Mouse (Mus musculus): ENCODE data around the gene Adgre5.

The Adgre5 gene

GRCm38 (mm10) chr8:83754149-83754548 lies 13.0 kb upstream of the Adgre5 start:
- in situ Hi-C loops (cut with MboI), result no loop called here

- in situ Hi-C loops (cut with MboI), result loop anchor here (10.0 kb wide), 1 partner anchor 1236 kb away; no protein-coding TSS in a partner anchor
Observed at GRCm38 (mm10) chr8:83749265-83749664, 8.1 kb upstream of the Adgre5 start.

GRCm38 (mm10) chr8:83748708-83749107 lies 7.6 kb upstream of the Adgre5 start:
- in situ Hi-C loops (cut with MboI), result loop anchor here (10.0 kb wide), 1 partner anchor 1236 kb away; no protein-coding TSS in a partner anchor

- in situ Hi-C loops (cut with MboI), result loop anchor here (10.0 kb wide), 1 partner anchor 1237 kb away; no protein-coding TSS in a partner anchor
Observed at GRCm38 (mm10) chr8:83747661-83748346, 6.7 kb upstream of the Adgre5 start.

GRCm38 (mm10) chr8:83744070-83744469 lies 2.9 kb upstream of the Adgre5 start:
- in situ Hi-C loops (cut with MboI), result loop anchor here (10.0 kb wide), 1 partner anchor 1241 kb away; no protein-coding TSS in a partner anchor

- in situ Hi-C loops (cut with MboI), result loop anchor here (10.0 kb wide), 1 partner anchor 1242 kb away; no protein-coding TSS in a partner anchor
Observed at GRCm38 (mm10) chr8:83742968-83743367, 1.8 kb upstream of the Adgre5 start.

GRCm38 (mm10) chr8:83741849-83742655 lies 926 bp upstream of the Adgre5 start:
- in situ Hi-C loops (cut with MboI), result loop anchor here (10.0 kb wide), 1 partner anchor 1243 kb away; no protein-coding TSS in a partner anchor

GRCm38 (mm10) chr8:83740586-83740975 lies 545 bp downstream of the Adgre5 start:
- in situ Hi-C loops (cut with MboI), result loop anchor here (10.0 kb wide), 1 partner anchor 1244 kb away; no protein-coding TSS in a partner anchor

- in situ Hi-C loops (cut with MboI), result loop anchor here (10.0 kb wide), 1 partner anchor 1245 kb away; no protein-coding TSS in a partner anchor
Observed at GRCm38 (mm10) chr8:83739711-83740468, 1.2 kb downstream of the Adgre5 start.

- in situ Hi-C loops (cut with MboI), result no loop called here
Observed at GRCm38 (mm10) chr8:83738949-83739710, 2.0 kb downstream of the Adgre5 start.

- in situ Hi-C loops (cut with MboI), result no loop called here
Observed at GRCm38 (mm10) chr8:83737852-83738562, 3.1 kb downstream of the Adgre5 start.

GRCm38 (mm10) chr8:83737346-83737745 lies 3.8 kb downstream of the Adgre5 start:
- in situ Hi-C loops (cut with MboI), result no loop called here

GRCm38 (mm10) chr8:83736681-83737080 lies 4.4 kb downstream of the Adgre5 start:
- in situ Hi-C loops (cut with MboI), result no loop called here

GRCm38 (mm10) chr8:83732919-83733318 lies 8.2 kb downstream of the Adgre5 start:
- in situ Hi-C loops (cut with MboI), result no loop called here

GRCm38 (mm10) chr8:83731906-83732305 lies 9.2 kb downstream of the Adgre5 start:
- in situ Hi-C loops (cut with MboI), result no loop called here

- in situ Hi-C loops (cut with MboI), result no loop called here
Observed at GRCm38 (mm10) chr8:83729009-83729807, 11.9 kb downstream of the Adgre5 start.

- in situ Hi-C loops (cut with MboI), result no loop called here
Observed at GRCm38 (mm10) chr8:83725521-83726102, 15.5 kb downstream of the Adgre5 start.

GRCm38 (mm10) chr8:83724697-83725482 lies 16.2 kb downstream of the Adgre5 start:
- in situ Hi-C loops (cut with MboI), result loop anchor here (5.0 kb wide), 1 partner anchor 172 kb away; no protein-coding TSS in a partner anchor

Measured in mature B cell (primary cell).